Mouse (Mus musculus) forebrain, embryonic 15.5 days (tissue): ENCODE measurements around the gene Itgb6. TPM values are rescaled to one million over a fixed set of nuclear protein-coding genes. Genes with fewer than 3 reads are reported as not detected.

Source experiments
- ATAC-seq: fragments of 200-750 bp; cut with Nextera tagmentation; replicated peaks from 2 replicates; pipeline ENCODE4 v1.8.0; 2017; ENCODE audit warnings: mild to moderate bottlenecking, moderate TSS enrichment, moderate library complexity
- H3K27ac ChIP-seq: fragments of 300-500 bp; sonication (generic); replicated peaks from 2 replicates; pipeline ENCODE4 v1.5.1; 2015; ENCODE audit warnings: mild to moderate bottlenecking, inconsistent platforms
- H3K27me3 ChIP-seq: fragments of 300-500 bp; sonication (generic); 2 replicates; pipeline ENCODE4 v1.6.1; 2015; ENCODE audit warnings: inconsistent platforms
- H3K36me3 ChIP-seq: fragments of 300-500 bp; sonication (generic); 2 replicates; pipeline ENCODE4 v1.6.1; 2015; ENCODE audit warnings: mild to moderate bottlenecking, inconsistent platforms
- H3K4me1 ChIP-seq: fragments of 300-500 bp; sonication (generic); 2 replicates; pipeline ENCODE4 v1.6.1; 2015; ENCODE audit warnings: inconsistent platforms
- H3K4me2 ChIP-seq: fragments of 300-500 bp; sonication (generic); replicated peaks from 2 replicates; pipeline ENCODE4 v1.6.1; 2015; ENCODE audit warnings: mild to moderate bottlenecking, inconsistent platforms
- H3K4me3 ChIP-seq: fragments of 300-500 bp; sonication (generic); 2 replicates; pipeline ENCODE4 v1.5.1; 2015; ENCODE audit warnings: mild to moderate bottlenecking, inconsistent platforms
- H3K9ac ChIP-seq: fragments of 300-500 bp; sonication (generic); replicated peaks from 2 replicates; pipeline ENCODE4 v1.6.1; 2015; ENCODE audit warnings: mild to moderate bottlenecking, inconsistent platforms
- H3K9me3 ChIP-seq: fragments of 300-500 bp; sonication (generic); 2 replicates; pipeline ENCODE4 v1.6.1; 2016; ENCODE audit warnings: inconsistent platforms
- WGBS: fragments of 180-500 bp; shearing (Covaris S2); methylation state at CpG from one replicate; pipeline ENCODE4 v1.1.7; 2015; ENCODE audit warnings: mixed read lengths; 5-methylcytosine and 5-hydroxymethylcytosine counted together
- polyA plus RNA-seq: library from polyadenylated mRNA; unstranded; fragments of >200 nt; fragmentation: Nextera tagmentation; extraction: Ambion mirVana; gene quantifications from 2 replicates; pipeline ENCODE4 v1.2.1, GENCODE M21; 2015

The Itgb6 gene
- polyA plus RNA-seq, 1 experiment from 2014 or later, result not detected

- H3K9me3 ChIP-seq, result no peaks in the 10 kb centered on the region
- 0 out of 2 replicates have a peak, but pooled peaks cover 5% of the 10 kb centered on the region for H3K27me3 ChIP-seq
- H3K4me3 ChIP-seq, result no peak overlapping the region
- no peak overlapping the region for H3K27ac ChIP-seq
- H3K4me1 ChIP-seq, result peaks cover 27% of the 10 kb centered on the region
- no peak for ATAC-seq
- WGBS, result 69% methylated on average over 6 of the region's 6 CpGs
- H3K4me2 ChIP-seq, result no peak overlapping the region
- H3K36me3 ChIP-seq, result no peaks in the 10 kb centered on the region
- H3K9ac ChIP-seq, result no peak overlapping the region
Measured at GRCm38 (mm10) chr2:60712483-60712882, 10.0 kb downstream of the Itgb6 start.

- 92% methylated on average over 7 of the region's 7 CpGs for WGBS
- Histone ChIP-seq H3K9ac (no peak overlapping the region), H3K27ac (no peak overlapping the region), H3K27me3 (no peaks in the 10 kb centered on the region), H3K4me1 (peaks cover 26% of the 10 kb centered on the region), H3K4me2 (no peak overlapping the region), H3K36me3 (no peaks in the 10 kb centered on the region), H3K9me3 (no peaks in the 10 kb centered on the region), H3K4me3 (no peak overlapping the region)
- no peak for ATAC-seq
Measured at GRCm38 (mm10) chr2:60711098-60711880, 11.2 kb downstream of the Itgb6 start.

- no peak overlapping the region for H3K4me3 ChIP-seq
- H3K36me3 ChIP-seq, result no peaks in the 10 kb centered on the region
- WGBS, result 94% methylated on average over 4 of the region's 4 CpGs
- no peak overlapping the region for H3K9ac ChIP-seq
- ATAC-seq, result no peak
- H3K27me3 ChIP-seq, result no peaks in the 10 kb centered on the region
- H3K9me3 ChIP-seq, result no peaks in the 10 kb centered on the region
- no peak overlapping the region for H3K4me2 ChIP-seq
- no peak overlapping the region for H3K27ac ChIP-seq
- H3K4me1 ChIP-seq, result peaks cover 22% of the 10 kb centered on the region
Measured at GRCm38 (mm10) chr2:60710317-60710716, 12.1 kb downstream of the Itgb6 start.

- ATAC-seq, result no peak
- H3K4me1 ChIP-seq, result peaks cover 5% of the 10 kb centered on the region
- no peak overlapping the region for H3K4me2 ChIP-seq
- no peak overlapping the region for H3K27ac ChIP-seq
- WGBS, result 48% methylated on average over 3 of the region's 3 CpGs
- no peak overlapping the region for H3K4me3 ChIP-seq
- H3K9ac ChIP-seq, result no peak overlapping the region
- no peaks in the 10 kb centered on the region for H3K27me3 ChIP-seq
- H3K36me3 ChIP-seq, result no peaks in the 10 kb centered on the region
- no peaks in the 10 kb centered on the region for H3K9me3 ChIP-seq
Measured at GRCm38 (mm10) chr2:60708671-60709070, 13.8 kb downstream of the Itgb6 start.

- Histone ChIP-seq H3K36me3 (no peaks in the 10 kb centered on the region), H3K9me3 (no peaks in the 10 kb centered on the region), H3K27me3 (no peaks in the 10 kb centered on the region), H3K4me3 (no peak overlapping the region), H3K27ac (no peak overlapping the region), H3K9ac (no peak overlapping the region), H3K4me2 (no peak overlapping the region), H3K4me1 (no peaks in the 10 kb centered on the region)
- no peak for ATAC-seq
- WGBS, result 82% methylated on average over 3 of the region's 3 CpGs
Measured at GRCm38 (mm10) chr2:60706866-60707265, 15.6 kb downstream of the Itgb6 start.

- WGBS, result 87% methylated on average over 8 of the region's 8 CpGs
- H3K4me3 ChIP-seq, result no peak overlapping the region
- H3K27me3 ChIP-seq, result no peaks in the 10 kb centered on the region
- no peaks in the 10 kb centered on the region for H3K36me3 ChIP-seq
- no peak for ATAC-seq
- H3K27ac ChIP-seq, result no peak overlapping the region
- no peak overlapping the region for H3K4me2 ChIP-seq
- H3K9ac ChIP-seq, result no peak overlapping the region
- H3K9me3 ChIP-seq, result no peaks in the 10 kb centered on the region
- no peaks in the 10 kb centered on the region for H3K4me1 ChIP-seq
Measured at GRCm38 (mm10) chr2:60705426-60705825, 17.0 kb downstream of the Itgb6 start.

- no peaks in the 10 kb centered on the region for H3K9me3 ChIP-seq
- no peaks in the 10 kb centered on the region for H3K27me3 ChIP-seq
- no peaks in the 10 kb centered on the region for H3K4me1 ChIP-seq
- H3K9ac ChIP-seq, result no peak overlapping the region
- no peak overlapping the region for H3K4me2 ChIP-seq
- no peaks in the 10 kb centered on the region for H3K36me3 ChIP-seq
- WGBS, result 73% methylated on average over 4 of the region's 4 CpGs
- H3K27ac ChIP-seq, result no peak overlapping the region
- H3K4me3 ChIP-seq, result no peak overlapping the region
- no peak for ATAC-seq
Measured at GRCm38 (mm10) chr2:60703315-60703714, 19.1 kb downstream of the Itgb6 start.

GRCm38 (mm10) chr2:60700956-60701355 lies 21.5 kb downstream of the Itgb6 start:
- Histone ChIP-seq H3K4me1 (peaks cover 5% of the 10 kb centered on the region; the same call in 1 of the 2 replicates), H3K9me3 (no peaks in the 10 kb centered on the region), H3K27me3 (no peaks in the 10 kb centered on the region), H3K9ac (no peak overlapping the region), H3K4me3 (no peak overlapping the region), H3K4me2 (no peak overlapping the region), H3K27ac (no peak overlapping the region), H3K36me3 (no peaks in the 10 kb centered on the region)
- ATAC-seq, result no peak
- WGBS, result 93% methylated on average over 4 of the region's 4 CpGs

GRCm38 (mm10) chr2:60700013-60700412 lies 22.4 kb downstream of the Itgb6 start:
- ATAC-seq, result no peak
- no peaks in the 10 kb centered on the region for H3K27me3 ChIP-seq
- no peaks in the 10 kb centered on the region for H3K9me3 ChIP-seq
- peaks cover 5% of the 10 kb centered on the region; the same call in 1 of the 2 replicates for H3K4me1 ChIP-seq
- no peak overlapping the region for H3K4me2 ChIP-seq
- no peak overlapping the region for H3K4me3 ChIP-seq
- H3K9ac ChIP-seq, result no peak overlapping the region
- 94% methylated on average over 3 of the region's 3 CpGs for WGBS
- no peak overlapping the region for H3K27ac ChIP-seq
- no peaks in the 10 kb centered on the region for H3K36me3 ChIP-seq

GRCm38 (mm10) chr2:60699591-60699990 lies 22.9 kb downstream of the Itgb6 start:
- Histone ChIP-seq H3K9me3 (no peaks in the 10 kb centered on the region), H3K27ac (no peak overlapping the region), H3K9ac (no peak overlapping the region), H3K36me3 (no peaks in the 10 kb centered on the region), H3K4me3 (no peak overlapping the region), H3K4me1 (peaks cover 5% of the 10 kb centered on the region; the same call in 1 of the 2 replicates), H3K27me3 (no peaks in the 10 kb centered on the region), H3K4me2 (no peak overlapping the region)
- no peak for ATAC-seq
- 89% methylated on average over 3 of the region's 3 CpGs for WGBS

GRCm38 (mm10) chr2:60698155-60698554 lies 24.3 kb downstream of the Itgb6 start:
- H3K9ac ChIP-seq, result no peak overlapping the region
- no peak for ATAC-seq
- WGBS, result 44% methylated on average over 1 of the region's 1 CpGs

GRCm38 (mm10) chr2:60697530-60697929 lies 24.9 kb downstream of the Itgb6 start:
- Histone ChIP-seq H3K4me3 (no peak overlapping the region), H3K27ac (no peak overlapping the region), H3K9me3 (no peaks in the 10 kb centered on the region), H3K4me1 (peaks cover 5% of the 10 kb centered on the region; the same call in 1 of the 2 replicates), H3K27me3 (no peaks in the 10 kb centered on the region), H3K9ac (no peak overlapping the region), H3K36me3 (no peaks in the 10 kb centered on the region), H3K4me2 (no peak overlapping the region)
- no peak for ATAC-seq
- 32% methylated on average over 7 of the region's 7 CpGs for WGBS

More at GRCm38 (mm10) chr2:60698155-60698554, 24.3 kb downstream of the Itgb6 start:
- Histone ChIP-seq H3K4me1 (peaks cover 5% of the 10 kb centered on the region; the same call in 1 of the 2 replicates), H3K4me3 (no peak overlapping the region), H3K27ac (no peak overlapping the region), H3K9me3 (no peaks in the 10 kb centered on the region), H3K36me3 (no peaks in the 10 kb centered on the region), H3K27me3 (no peaks in the 10 kb centered on the region), H3K4me2 (no peak overlapping the region)

GRCm38 (mm10) chr2:60696559-60696958 lies 25.9 kb downstream of the Itgb6 start:
- Histone ChIP-seq H3K4me1 (peaks cover 5% of the 10 kb centered on the region; the same call in 1 of the 2 replicates), H3K36me3 (no peaks in the 10 kb centered on the region), H3K4me2 (no peak overlapping the region), H3K9me3 (no peaks in the 10 kb centered on the region), H3K4me3 (no peak overlapping the region), H3K27ac (no peak overlapping the region), H3K27me3 (no peaks in the 10 kb centered on the region), H3K9ac (no peak overlapping the region)
- 91% methylated on average over 6 of the region's 6 CpGs for WGBS
- no peak for ATAC-seq
